Mouse (Mus musculus) hindbrain, embryonic 10.5 days (tissue): Measurements from ENCODE around the gene Barhl2. TPM values are rescaled to one million over a fixed set of nuclear protein-coding genes. Genes with fewer than 3 reads are reported as not detected.

Experiments
- DNase-seq: peaks from one replicate; pipeline ENCODE4 v3.0.0-alpha.2; 2017; ENCODE audit warnings: low spot score
- H3K27ac ChIP-seq: fragments of 300-500 bp; sonication (generic); 2 replicates; pipeline ENCODE4 v1.5.1; 2016; ENCODE audit warnings: mild to moderate bottlenecking, moderate library complexity
- H3K27me3 ChIP-seq: fragments of 300-500 bp; sonication (generic); 2 replicates; pipeline ENCODE4 v1.6.1; 2016; ENCODE audit warnings: mild to moderate bottlenecking; ENCODE audit not compliant: poor library complexity, insufficient read depth, severe bottlenecking
- H3K36me3 ChIP-seq: fragments of 300-500 bp; sonication (generic); 2 replicates; pipeline ENCODE4 v1.6.1; 2016; ENCODE audit warnings: mild to moderate bottlenecking, moderate library complexity
- H3K4me1 ChIP-seq: fragments of 300-500 bp; sonication (generic); replicated peaks from 2 replicates; pipeline ENCODE4 v1.6.1; 2016; ENCODE audit warnings: mild to moderate bottlenecking
- H3K4me3 ChIP-seq: fragments of 300-500 bp; sonication (generic); 2 replicates; pipeline ENCODE4 v1.5.1; 2016; ENCODE audit warnings: mild to moderate bottlenecking, moderate library complexity
- H3K9me3 ChIP-seq: fragments of 300-500 bp; sonication (generic); 2 replicates; pipeline ENCODE4 v1.6.1; 2016; ENCODE audit warnings: mild to moderate bottlenecking, moderate library complexity
- WGBS: fragments of 180-500 bp; shearing (Covaris S2); methylation state at CpG from one replicate; pipeline ENCODE4 v1.1.7; 2016; 5-methylcytosine and 5-hydroxymethylcytosine counted together
- polyA plus RNA-seq: library from polyadenylated mRNA; unstranded; fragments of >200 nt; fragmentation: Nextera tagmentation; extraction: Ambion mirVana; gene quantifications from 2 replicates; pipeline ENCODE4 v1.2.1, GENCODE M21; 2016

Barhl2 gene
- polyA plus RNA-seq, 1 experiment from 2014 or later, result 1.4 TPM

DNA sequence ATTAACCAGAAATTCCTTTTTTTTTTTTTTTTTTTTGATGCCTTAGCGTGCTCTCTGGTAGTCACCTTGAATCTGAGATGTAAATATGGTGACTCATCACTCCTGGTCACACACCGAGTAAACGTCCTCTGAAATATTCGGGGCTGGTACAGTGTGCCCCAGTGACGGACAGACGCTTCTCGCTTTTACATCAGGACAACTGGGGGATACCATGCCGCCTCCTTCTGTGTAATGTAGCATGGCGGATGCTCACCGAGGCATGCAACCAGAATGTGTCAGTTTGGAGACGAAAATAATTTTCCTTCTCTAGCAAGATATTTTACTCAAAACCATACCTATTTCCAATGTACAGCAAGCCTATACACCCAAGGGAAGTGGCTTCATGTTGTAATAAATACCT is 37.6 kb downstream of the Barhl2 start:
- DNase-seq, result no peak
- Histone ChIP-seq H3K27me3 (0 out of 2 replicates have a peak, but pooled peaks cover 3% of the 10 kb centered on the region), H3K4me1 (0 out of 2 replicates have a peak, but pooled peaks cover 4% of the 10 kb centered on the region), H3K27ac (no peak overlapping the region), H3K36me3 (no peaks in the 10 kb centered on the region), H3K4me3 (no peak overlapping the region), H3K9me3 (no peaks in the 10 kb centered on the region)
- WGBS, result 87% methylated on average over 11 of the region's 11 CpGs

DNA sequence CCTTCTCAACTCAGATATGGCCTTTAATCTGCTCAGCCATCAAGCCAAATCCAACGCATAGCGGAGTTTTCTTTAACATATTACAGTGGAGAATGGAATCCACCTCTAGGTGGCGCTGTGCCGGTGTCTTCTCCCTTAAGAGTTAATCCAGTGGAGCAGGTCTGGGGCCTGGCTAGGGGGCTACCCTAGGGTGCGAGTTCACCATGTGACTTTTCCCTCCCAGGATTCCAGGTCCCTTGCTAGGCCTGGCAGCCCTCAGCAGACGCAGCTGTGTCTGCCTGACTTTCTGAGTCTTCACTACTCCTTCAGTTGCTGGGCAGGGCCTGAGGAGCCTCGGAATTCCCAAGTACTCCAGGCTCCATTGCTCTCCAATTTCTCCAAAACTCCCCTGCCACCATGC is 40.8 kb downstream of the Barhl2 start:
- Histone ChIP-seq H3K9me3 (no peaks in the 10 kb centered on the region), H3K4me1 (0 out of 2 replicates have a peak, but pooled peaks cover 4% of the 10 kb centered on the region), H3K27me3 (0 out of 2 replicates have a peak, but pooled peaks cover 3% of the 10 kb centered on the region), H3K27ac (no peak overlapping the region), H3K4me3 (no peak overlapping the region), H3K36me3 (no peaks in the 10 kb centered on the region)
- WGBS, result 35% methylated on average over 7 of the region's 7 CpGs
- DNase-seq, result peak; percentile 43

- DNase-seq, result no peak
- Histone ChIP-seq H3K27me3 (0 out of 2 replicates have a peak, but pooled peaks cover 3% of the 10 kb centered on the region), H3K36me3 (no peaks in the 10 kb centered on the region), H3K4me1 (0 out of 2 replicates have a peak, but pooled peaks cover 4% of the 10 kb centered on the region), H3K27ac (no peak overlapping the region), H3K4me3 (no peak overlapping the region), H3K9me3 (no peaks in the 10 kb centered on the region)
- WGBS, result 76% methylated on average over 6 of the region's 6 CpGs
Observed at GRCm38 (mm10) chr5:106416550-106416949, 41.4 kb downstream of the Barhl2 start.

DNA sequence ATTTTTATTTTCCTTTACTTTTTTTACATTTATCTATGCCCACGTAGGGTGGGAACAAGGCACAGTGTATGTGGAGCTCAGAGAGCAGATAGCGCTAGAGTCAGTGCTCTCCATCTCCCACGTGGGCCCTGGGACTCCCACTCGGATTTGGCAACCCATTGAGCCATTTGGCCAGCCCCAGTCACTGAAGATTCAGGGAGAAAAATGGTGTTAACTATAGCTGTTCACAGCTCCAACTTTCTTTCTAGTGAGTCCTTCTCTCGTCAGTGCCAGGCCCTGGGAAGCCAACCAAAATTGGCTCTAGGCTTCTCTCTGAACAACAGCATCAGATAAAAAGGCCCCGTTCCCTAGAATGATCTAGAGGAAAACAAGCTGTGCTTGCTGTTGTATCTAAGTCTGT is 42.2 kb downstream of the Barhl2 start:
- no peaks in the 10 kb centered on the region for H3K9me3 ChIP-seq
- no peaks in the 10 kb centered on the region for H3K36me3 ChIP-seq
- 0 out of 2 replicates have a peak, but pooled peaks cover 4% of the 10 kb centered on the region for H3K4me1 ChIP-seq
- 0 out of 2 replicates have a peak, but pooled peaks cover 3% of the 10 kb centered on the region for H3K27me3 ChIP-seq
- no peak for DNase-seq
- WGBS, result 79% methylated on average over 6 of the region's 6 CpGs
- no peak overlapping the region for H3K4me3 ChIP-seq
- no peak overlapping the region for H3K27ac ChIP-seq

DNA sequence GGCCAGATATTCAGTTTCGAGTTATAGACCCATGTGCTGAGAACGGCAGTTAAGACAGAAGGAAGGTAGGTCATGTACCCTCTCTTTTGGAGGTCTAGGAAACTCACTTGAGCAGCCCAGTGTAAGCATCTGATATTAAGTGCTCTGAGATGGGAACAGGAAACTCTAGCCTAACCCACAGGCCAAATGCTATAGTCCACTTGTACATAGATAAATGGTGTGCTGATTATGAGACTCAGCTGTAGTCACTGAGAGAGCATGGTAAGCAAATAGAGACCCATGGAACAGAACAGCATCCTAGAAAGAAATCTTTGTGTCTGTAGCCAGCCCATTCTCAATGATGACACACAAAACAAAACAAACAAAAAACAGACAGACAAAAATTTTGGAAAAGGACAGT is 55.2 kb downstream of the Barhl2 start:
- WGBS, result 89% methylated on average over 2 of the region's 2 CpGs
- Histone ChIP-seq H3K4me1 (no peaks in the 10 kb centered on the region), H3K36me3 (no peaks in the 10 kb centered on the region), H3K27me3 (no peaks in the 10 kb centered on the region; the same call in 1 of the 2 replicates), H3K4me3 (no peak overlapping the region), H3K9me3 (no peaks in the 10 kb centered on the region), H3K27ac (no peak overlapping the region)
- DNase-seq, result no peak

Other genes starting within 250 kb of the Barhl2 start
- not detected in 2 replicates for gene Gm17304, start 150.9 kb upstream of the Barhl2 start, polyA plus RNA-seq
- 55.1 and 59.0 TPM in 2 replicates for gene Zfp644, start 239.1 kb upstream of the Barhl2 start, polyA plus RNA-seq